Mouse (Mus musculus): ENCODE results near the gene Armh4. TPM values are rescaled to one million over a fixed set of nuclear protein-coding genes. Genes with fewer than 3 reads are reported as not detected.
"Not testable (repeated sequence)": the region's sequence is repeated elsewhere in the genome, so short reads cannot be mapped to it uniquely, and the experiment has no call there.

The Armh4 gene
- polyA plus RNA-seq (2015; fragmentation: Nextera tagmentation; extraction: Ambion mirVana): 11.1 TPM in 2 replicates

GRCm38 (mm10) chr14:49782715-49783531 lies at the start of gene Armh4:
Armh4 (minus strand) TSS chr14:49783383.
- Histone ChIP-seq H3K9ac (peak within 1 kb of the TSS; percentile 46), H3K9me3 (no peaks in the 10 kb centered on the region), H3K4me3 (peak within 1 kb of the TSS; percentile 58), H3K27me3 (0 out of 2 replicates have a peak, but pooled peaks cover 8% of the 10 kb centered on the region), H3K36me3 (no peaks in the 10 kb centered on the region), H3K27ac (peak within 1 kb of the TSS; percentile 51), H3K4me2 (peak within 1 kb of the TSS; percentile 86), H3K4me1 (peaks cover 13% of the 10 kb centered on the region; the same call in 1 of the 2 replicates)
- ATAC-seq (ENCODE audit: borderline replicate concordance, extremely low read depth, low FRiP score, low TSS enrichment): peak; percentile 99
- WGBS: 2% methylated on average over 24 of the region's 24 CpGs

DNA sequence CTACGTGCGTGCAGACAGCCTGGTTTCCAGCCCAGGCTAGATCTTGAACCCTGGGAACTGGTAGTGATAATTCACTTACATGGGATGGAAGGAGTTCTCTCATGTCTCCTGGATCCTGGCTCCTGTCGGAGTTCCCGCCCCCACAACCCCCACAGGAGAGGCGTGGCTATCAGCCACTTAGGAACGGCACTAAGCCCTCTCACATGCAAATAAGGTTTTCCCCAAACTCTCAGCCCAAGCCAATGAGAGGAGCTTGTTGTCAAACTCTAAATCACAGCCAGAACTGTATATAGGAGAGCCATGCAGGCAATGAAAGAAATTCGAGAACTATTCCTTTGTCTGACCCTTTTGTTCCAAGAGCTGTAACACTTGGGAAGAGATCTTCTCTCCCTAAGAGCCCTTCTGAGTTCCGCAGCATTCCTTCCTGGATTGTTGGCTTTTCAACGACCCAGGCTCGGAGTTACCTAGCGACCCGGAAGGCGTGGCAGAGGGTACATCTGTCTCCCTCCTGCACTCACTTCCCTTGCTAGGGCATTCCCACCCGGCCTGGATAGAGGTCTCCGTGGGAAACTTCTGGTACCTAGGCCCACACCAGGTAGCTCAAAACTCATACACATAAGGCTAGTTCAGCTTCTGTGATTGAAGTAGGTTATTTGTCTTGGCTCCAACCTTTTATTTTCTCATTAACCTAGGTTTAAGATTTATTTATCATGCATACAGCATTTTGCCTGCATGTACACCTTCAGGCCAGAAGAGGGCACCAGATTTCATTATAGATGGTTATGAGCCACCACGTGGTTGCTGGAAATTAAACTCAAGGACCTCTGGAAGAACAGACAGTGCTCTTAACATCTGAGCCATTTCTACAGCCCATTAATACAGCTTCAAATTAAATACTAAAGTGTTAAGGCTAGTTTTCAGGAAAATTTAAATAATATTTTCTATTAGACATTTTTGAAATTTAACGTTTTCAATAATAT lies 46.3 kb upstream of the Armh4 start:
- H3K9me3 ChIP-seq: no peaks in the 10 kb centered on the region
- H3K4me3 ChIP-seq: peak overlapping the region; percentile 20
- H3K27ac ChIP-seq: no peak overlapping the region
- peak overlapping the region; percentile 40 for H3K4me2 ChIP-seq
- H3K27me3 ChIP-seq: no peaks in the 10 kb centered on the region
- WGBS: 10% methylated on average over 17 of the region's 17 CpGs
- ATAC-seq (ENCODE audit: borderline replicate concordance, extremely low read depth, low FRiP score, low TSS enrichment): peak; percentile 81; the same call in 1 of the 2 replicates
- H3K4me1 ChIP-seq: no peaks in the 10 kb centered on the region
- no peak overlapping the region for H3K9ac ChIP-seq
- H3K36me3 ChIP-seq: no peaks in the 10 kb centered on the region

DNA sequence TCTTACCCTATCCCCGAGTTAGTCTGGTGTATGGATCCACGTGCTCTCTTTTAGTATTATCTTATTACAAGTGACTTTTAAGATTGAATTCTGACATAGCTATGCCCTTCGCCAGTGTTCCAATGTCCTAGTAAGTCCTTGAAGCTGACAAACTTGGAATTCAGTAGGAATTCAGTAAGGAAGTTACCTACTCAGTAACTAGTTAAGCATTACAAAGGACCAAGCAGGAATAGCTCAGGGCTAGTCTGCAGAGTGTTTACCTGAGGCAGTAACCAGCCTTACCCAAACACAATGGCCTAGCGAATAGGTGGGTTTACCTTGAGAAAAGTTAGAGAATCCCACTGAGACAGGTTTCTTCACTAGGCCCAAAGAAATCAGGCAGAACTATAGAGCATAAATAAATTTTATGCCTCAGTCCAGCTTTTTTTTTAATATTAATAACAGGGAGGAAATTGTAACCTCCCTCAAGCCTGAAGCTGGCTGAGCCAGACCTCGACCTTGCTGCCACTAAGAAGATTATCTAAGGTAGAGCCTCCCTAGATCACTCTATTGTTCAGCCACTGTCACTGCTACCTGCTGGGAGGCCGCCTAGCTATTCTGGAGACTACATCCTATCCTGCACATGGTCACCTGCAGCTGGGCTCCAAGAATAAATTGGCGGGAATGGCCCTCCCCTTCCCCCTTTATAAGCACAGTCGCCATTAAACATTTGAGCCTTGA lies 36.7 kb upstream of the Armh4 start:
- not testable (repeated sequence) for ATAC-seq (ENCODE audit: borderline replicate concordance, extremely low read depth, low FRiP score, low TSS enrichment); H3K9me3 ChIP-seq; H3K4me1 ChIP-seq; H3K4me3 ChIP-seq; H3K27me3 ChIP-seq; H3K36me3 ChIP-seq; H3K4me2 ChIP-seq; H3K9ac ChIP-seq; H3K27ac ChIP-seq
- WGBS: 73% methylated on average over 8 of the region's 8 CpGs

GRCm38 (mm10) chr14:49818713-49819208 lies 35.6 kb upstream of the Armh4 start:
- not testable (repeated sequence) for H3K4me1 ChIP-seq; H3K9me3 ChIP-seq; H3K4me3 ChIP-seq; H3K4me2 ChIP-seq; H3K27me3 ChIP-seq; H3K27ac ChIP-seq; ATAC-seq (ENCODE audit: borderline replicate concordance, extremely low read depth, low FRiP score, low TSS enrichment); H3K9ac ChIP-seq; H3K36me3 ChIP-seq
- WGBS: 78% methylated on average over 6 of the region's 6 CpGs

DNA sequence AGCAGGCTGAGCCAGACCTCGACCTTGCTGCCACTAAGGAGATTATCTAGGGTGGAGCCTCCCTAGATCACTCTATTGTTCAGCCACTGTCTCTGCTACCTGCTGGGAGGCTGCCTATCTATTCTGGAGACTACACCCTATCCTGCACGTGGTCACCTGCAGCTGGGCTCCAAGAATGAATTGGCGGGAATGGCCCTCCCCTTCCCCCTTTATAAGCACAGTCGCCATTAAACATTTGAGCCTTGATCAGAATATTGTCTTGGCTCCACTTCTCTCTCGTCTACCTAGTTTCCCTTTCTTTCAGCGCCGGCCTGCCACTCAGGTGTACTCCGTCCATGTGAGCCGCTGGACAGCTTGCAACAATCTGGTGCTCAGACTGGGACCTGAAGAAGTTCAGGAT lies 29.8 kb upstream of the Armh4 start:
- H3K4me3 ChIP-seq; H3K9me3 ChIP-seq; H3K27ac ChIP-seq; H3K4me2 ChIP-seq; ATAC-seq (ENCODE audit: borderline replicate concordance, extremely low read depth, low FRiP score, low TSS enrichment); H3K9ac ChIP-seq; H3K36me3 ChIP-seq; H3K27me3 ChIP-seq; H3K4me1 ChIP-seq: not testable (repeated sequence)
- 83% methylated on average over 9 of the region's 9 CpGs for WGBS

- H3K27me3 ChIP-seq; H3K4me1 ChIP-seq; H3K9ac ChIP-seq; H3K4me2 ChIP-seq; H3K4me3 ChIP-seq; ATAC-seq (ENCODE audit: borderline replicate concordance, extremely low read depth, low FRiP score, low TSS enrichment); H3K36me3 ChIP-seq; H3K9me3 ChIP-seq; H3K27ac ChIP-seq: not testable (repeated sequence)
Measured at GRCm38 (mm10) chr14:49805051-49805450, 21.9 kb upstream of the Armh4 start.

DNA sequence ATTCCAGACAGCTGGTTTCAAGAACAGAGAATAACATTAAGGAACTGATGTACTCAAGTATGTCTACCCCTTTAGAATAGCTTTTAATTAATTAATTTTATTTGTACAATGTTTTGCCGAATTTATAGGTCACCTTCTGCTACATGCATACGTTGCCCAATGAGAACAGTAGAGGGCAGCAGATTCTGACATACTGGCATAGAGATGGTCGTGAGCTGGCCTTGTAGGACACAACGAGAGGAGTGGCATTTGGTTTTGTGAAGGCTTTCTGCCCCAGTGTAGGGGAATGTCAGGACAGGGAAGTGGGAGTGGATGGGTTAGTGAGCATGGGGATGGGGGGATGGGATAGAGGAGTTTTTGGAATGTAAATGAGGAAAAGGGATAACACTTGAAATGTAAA lies 18.3 kb upstream of the Armh4 start:
- H3K36me3 ChIP-seq: no peaks in the 10 kb centered on the region
- no peak for ATAC-seq (ENCODE audit: borderline replicate concordance, extremely low read depth, low FRiP score, low TSS enrichment)
- WGBS: 10% methylated on average over 4 of the region's 4 CpGs
- H3K4me1 ChIP-seq: no peaks in the 10 kb centered on the region
- H3K27me3 ChIP-seq: no peaks in the 10 kb centered on the region
- no peaks in the 10 kb centered on the region for H3K9me3 ChIP-seq
- no peak overlapping the region for H3K9ac ChIP-seq
- H3K4me2 ChIP-seq: no peak overlapping the region
- H3K27ac ChIP-seq: no peak overlapping the region
- no peak overlapping the region for H3K4me3 ChIP-seq

- Histone ChIP-seq H3K36me3 (no peaks in the 10 kb centered on the region), H3K9ac (no peak overlapping the region), H3K9me3 (no peaks in the 10 kb centered on the region), H3K4me1 (no peaks in the 10 kb centered on the region), H3K27ac (no peak overlapping the region), H3K4me2 (no peak overlapping the region), H3K27me3 (no peaks in the 10 kb centered on the region), H3K4me3 (no peak overlapping the region)
- ATAC-seq (ENCODE audit: borderline replicate concordance, extremely low read depth, low FRiP score, low TSS enrichment): no peak
- WGBS: 73% methylated on average over 4 of the region's 4 CpGs
Measured at GRCm38 (mm10) chr14:49793948-49794347, 10.8 kb upstream of the Armh4 start.

- Histone ChIP-seq H3K9ac (no peak overlapping the region), H3K4me2 (no peak overlapping the region), H3K4me3 (no peak overlapping the region), H3K9me3 (no peaks in the 10 kb centered on the region), H3K4me1 (no peaks in the 10 kb centered on the region), H3K27ac (no peak overlapping the region), H3K27me3 (no peaks in the 10 kb centered on the region), H3K36me3 (no peaks in the 10 kb centered on the region)
- WGBS: 46% methylated on average over 4 of the region's 4 CpGs
- ATAC-seq (ENCODE audit: borderline replicate concordance, extremely low read depth, low FRiP score, low TSS enrichment): no peak
Measured at GRCm38 (mm10) chr14:49790542-49790941, 7.4 kb upstream of the Armh4 start.

DNA sequence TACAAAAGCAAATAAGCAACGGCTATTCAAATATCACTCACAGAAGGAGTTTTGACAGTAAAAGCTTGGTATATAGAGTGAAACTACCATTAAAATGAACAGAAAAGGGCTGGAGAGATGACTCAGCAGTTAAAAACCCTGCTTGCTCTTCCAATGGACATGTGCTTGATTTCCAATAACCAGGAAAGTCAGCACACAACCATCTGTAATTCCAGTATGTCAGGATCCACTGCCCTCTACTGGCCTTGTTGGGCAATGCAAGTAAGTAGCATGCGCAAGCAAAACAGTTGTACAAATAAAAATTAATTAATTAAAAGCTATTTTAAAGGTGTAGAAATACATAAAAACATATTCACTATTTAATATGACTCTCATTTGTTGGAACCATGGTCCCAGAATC lies 2.6 kb upstream of the Armh4 start:
- H3K9ac ChIP-seq: no peak overlapping the region
- H3K4me3 ChIP-seq: no peak overlapping the region
- 0 out of 2 replicates have a peak, but pooled peaks cover 8% of the 10 kb centered on the region for H3K27me3 ChIP-seq
- H3K4me2 ChIP-seq: no peak overlapping the region
- no peak overlapping the region for H3K27ac ChIP-seq
- WGBS: 60% methylated on average over 2 of the region's 2 CpGs
- H3K36me3 ChIP-seq: no peaks in the 10 kb centered on the region
- ATAC-seq (ENCODE audit: borderline replicate concordance, extremely low read depth, low FRiP score, low TSS enrichment): no peak
- no peaks in the 10 kb centered on the region for H3K9me3 ChIP-seq
- H3K4me1 ChIP-seq: peaks cover 13% of the 10 kb centered on the region; the same call in 1 of the 2 replicates

- peak overlapping the region; percentile 58 for H3K4me3 ChIP-seq
- no peak overlapping the region for H3K9ac ChIP-seq
- WGBS: 76% methylated on average over 4 of the region's 4 CpGs
- peak overlapping the region; percentile 86; the same call in 1 of the 2 replicates for H3K4me2 ChIP-seq
- no peaks in the 10 kb centered on the region for H3K9me3 ChIP-seq
- no peak overlapping the region for H3K27ac ChIP-seq
- no peaks in the 10 kb centered on the region for H3K36me3 ChIP-seq
- peaks cover 13% of the 10 kb centered on the region; the same call in 1 of the 2 replicates for H3K4me1 ChIP-seq
- no peak for ATAC-seq (ENCODE audit: borderline replicate concordance, extremely low read depth, low FRiP score, low TSS enrichment)
- 0 out of 2 replicates have a peak, but pooled peaks cover 8% of the 10 kb centered on the region for H3K27me3 ChIP-seq
Measured at GRCm38 (mm10) chr14:49783866-49784265, 683 bp upstream of the Armh4 start.
